Mouse (Mus musculus) spleen, adult 12 weeks (tissue): ENCODE data around the gene Phc1.
A peak's percentile ranks its signal among the peaks of the same experiment; 100 is the strongest.
"Not testable (repeated sequence)": the region's sequence is repeated elsewhere in the genome, so short reads cannot be mapped to it uniquely, and the experiment has no call there.

ENCODE experiments used
- DNase-seq: peaks from one replicate; pipeline ENCODE4 v3.0.0; 2022; ENCODE audit warnings: low spot score

Gene Phc1

DNA sequence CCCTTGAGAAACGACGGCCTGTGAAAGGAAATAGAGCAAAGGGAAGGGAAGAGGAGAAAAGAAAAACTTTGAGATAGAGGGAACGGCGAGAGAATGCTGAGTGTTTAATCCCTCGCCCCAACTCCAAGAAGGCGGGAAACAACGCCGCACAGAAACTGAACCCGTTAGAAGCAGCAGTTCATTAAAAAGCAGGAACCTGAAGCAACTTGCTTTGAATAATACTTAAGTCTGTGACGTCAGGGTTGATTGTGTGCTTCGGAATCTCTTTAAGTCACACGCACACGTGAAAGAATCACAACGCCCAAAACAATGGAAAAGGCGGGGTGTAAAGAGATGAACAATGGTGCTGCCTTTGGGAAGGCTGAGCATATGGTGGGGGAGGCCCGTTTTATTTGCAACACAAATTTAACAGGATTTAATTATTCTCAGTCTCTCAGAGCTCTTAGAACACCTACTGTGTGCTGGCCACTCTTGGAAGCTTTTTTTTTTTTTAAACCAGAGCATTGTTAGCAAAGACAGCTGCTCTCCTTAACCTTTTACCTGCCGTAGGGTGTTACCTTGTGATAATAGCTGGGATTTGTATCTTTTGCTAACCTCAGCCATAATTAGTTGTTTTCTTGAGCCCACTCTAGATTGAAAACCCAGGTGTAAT, at the start of gene Phc1:
Gene Phc1 (minus strand): TSS at position 213 of the 652 bp plus-strand sequence.
- DNase-seq, result no peak

DNA sequence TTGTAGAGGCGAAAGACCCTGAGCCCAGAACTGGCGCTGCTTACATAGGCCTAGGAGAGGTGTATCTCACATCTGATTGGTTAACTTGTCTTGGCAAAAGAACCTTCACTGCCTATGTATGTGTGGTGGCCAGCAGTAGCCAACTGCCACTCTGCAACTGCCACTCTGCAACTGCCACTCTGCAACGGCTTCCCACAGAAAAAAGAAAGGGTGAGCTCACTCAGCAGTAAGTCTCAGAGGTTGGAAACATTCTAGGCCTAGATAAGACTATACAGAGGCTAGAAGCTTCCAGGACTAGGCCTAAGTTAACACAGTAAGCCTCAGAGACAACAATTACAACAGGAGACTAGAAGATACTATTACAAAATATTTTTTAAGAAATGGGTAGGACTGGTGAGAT, 49.6 kb upstream of the Phc1 start:
- DNase-seq, result not testable (repeated sequence)

DNA sequence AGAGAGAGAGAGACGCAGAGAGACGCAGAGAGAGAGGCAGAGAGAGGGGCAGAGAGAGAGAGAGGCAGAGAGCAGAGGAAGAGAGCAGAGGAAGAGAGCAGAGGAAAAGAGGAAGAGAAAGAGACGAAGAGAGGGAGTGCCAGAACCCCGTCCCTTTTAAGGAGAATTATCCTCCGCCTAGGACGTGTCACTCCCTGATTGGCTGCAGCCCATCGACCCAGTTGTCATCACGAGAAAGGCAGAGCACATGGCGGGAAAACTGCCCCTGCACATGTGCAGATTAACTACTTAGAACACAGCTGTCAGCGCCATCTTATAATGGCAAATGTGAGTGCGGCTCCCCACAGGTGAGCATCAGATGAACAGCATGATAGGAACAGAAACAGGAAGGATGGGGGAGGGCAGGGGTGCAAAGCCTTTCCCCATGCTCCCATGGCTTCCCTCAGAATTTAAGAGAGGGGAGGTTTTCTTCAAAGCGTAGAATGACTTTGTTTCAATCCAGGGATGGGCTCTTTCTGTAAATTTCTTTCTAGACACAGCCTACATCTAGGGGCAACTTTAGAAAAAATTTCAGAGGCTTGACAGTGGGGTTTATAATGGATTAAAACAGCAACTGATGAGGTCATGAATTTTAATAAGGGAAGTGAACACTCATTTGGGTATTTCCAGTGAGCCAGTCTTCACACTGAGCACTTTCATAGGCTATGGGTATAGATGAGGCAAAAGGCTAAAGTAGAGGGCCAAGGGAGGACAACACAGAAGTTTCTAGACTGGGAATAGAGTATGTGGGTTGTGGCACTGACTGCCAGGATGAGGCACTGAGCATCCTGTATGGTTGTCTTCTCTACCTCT, 47.0 kb upstream of the Phc1 start:
- not testable (repeated sequence) for DNase-seq

DNA sequence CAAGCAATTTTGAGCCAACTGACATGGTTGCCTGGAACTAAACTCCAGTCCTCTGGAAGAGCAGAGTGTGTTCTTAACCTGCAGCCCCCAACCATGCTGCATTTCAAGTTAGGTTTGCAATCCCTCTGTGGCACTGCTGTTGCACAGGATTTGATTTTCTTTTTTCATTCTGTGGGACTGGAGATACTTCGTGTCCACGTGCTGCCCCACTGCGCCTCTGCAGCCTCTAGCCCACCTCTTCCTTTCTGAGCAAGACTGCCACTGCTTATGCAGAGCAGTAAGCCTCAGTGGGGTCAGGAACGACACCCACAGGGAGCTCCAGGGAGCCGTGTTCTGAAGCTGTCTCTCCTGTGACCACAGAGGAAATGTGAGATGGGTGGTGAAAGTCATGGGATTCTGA, 45.4 kb upstream of the Phc1 start:
- no peak for DNase-seq

DNA sequence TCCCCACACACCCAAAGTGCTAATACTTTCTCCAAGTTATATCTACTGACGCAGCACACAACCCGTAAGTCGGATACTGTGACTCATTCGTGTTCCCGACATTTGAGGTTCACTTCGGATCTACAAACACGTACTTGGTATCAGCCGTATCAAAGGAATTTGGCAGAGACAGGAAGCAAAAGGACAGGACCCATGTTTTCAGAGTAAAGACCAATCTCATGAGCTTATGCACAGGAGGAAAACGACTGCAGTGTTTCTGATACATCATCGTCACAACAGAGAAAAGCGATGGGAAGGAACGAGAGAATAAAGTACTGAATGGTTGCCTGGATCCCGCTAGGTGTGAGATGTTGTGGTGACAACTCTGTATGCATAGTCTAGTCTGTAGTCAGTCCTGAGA, 44.5 kb upstream of the Phc1 start:
- DNase-seq, result no peak

DNA sequence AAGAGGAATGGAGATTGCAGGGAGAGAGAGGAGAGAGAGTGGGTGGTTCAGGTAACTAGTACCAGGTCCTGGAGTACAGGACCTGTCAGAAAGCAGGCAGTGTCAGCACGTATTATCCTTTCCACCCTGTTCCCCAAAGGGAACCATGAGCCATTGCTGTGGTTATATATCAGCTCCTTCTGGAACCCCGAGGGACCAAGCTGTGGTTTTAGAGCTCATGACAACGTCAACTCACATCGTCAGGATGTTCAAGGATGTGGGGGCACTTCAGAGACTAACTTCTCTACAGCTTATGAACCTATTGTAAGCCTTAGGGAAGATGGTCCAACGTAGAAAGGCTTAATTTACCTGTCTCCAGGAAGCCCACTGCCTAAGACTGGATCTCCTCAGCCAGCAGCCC, 42.9 kb upstream of the Phc1 start:
- DNase-seq, result no peak

DNA sequence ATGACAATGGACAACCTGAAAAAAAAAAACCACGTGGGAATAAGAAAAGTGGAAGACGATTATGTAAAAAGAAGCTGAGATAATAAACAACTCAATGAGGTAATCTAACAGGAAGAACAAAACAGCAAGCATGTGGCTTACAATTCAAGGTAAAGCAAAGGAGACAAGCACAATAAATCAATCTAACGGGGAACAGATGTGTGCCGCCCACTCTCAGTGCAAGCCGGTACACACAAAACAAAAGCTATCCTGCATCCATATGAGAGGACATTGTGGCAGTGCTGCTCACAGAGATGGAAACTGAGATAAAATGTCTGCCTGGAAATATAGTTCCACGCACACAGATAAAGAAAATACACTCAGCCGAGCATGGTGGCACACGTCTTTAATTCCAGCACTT, 41.7 kb upstream of the Phc1 start:
- no peak for DNase-seq

DNA sequence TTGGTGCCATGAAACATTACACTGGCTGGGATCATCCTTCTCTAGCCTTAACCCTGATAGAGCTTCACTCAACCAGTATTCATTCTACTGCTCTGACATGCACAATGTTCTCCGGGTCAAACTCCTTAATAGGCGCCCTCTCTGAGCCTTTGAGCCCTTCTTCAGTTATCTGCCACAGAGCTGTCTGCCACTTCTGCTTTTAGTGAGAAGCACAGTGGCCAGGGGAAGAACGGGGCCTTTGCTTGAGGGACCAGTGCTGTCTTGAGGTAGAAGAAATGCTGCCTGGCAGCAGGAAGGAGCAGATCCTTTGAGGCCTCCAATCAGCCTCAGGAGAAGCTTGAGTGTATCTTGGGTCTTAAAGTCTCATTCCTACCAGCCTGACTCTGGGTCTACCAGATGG, 27.9 kb upstream of the Phc1 start:
- no peak for DNase-seq

DNA sequence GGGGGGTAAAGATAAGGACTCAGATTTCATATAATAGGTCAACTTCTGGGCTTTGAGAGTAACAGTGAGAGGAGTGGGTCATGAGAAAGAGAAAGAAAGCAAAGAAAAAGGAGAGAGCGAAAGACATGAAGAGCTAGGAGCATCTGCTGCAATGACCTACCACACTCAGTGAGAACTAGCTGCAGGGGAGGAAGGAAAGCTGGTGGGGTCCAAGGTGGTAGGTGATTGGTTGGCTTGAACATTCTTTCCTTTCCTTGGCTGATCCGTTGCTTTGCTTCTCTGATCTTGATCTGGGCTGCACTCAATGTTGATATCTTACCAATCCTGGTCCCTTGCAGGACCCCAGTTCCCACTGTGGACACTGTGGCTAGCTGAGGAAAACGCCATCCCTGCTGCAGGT, 26.6 kb upstream of the Phc1 start:
- no peak for DNase-seq

DNA sequence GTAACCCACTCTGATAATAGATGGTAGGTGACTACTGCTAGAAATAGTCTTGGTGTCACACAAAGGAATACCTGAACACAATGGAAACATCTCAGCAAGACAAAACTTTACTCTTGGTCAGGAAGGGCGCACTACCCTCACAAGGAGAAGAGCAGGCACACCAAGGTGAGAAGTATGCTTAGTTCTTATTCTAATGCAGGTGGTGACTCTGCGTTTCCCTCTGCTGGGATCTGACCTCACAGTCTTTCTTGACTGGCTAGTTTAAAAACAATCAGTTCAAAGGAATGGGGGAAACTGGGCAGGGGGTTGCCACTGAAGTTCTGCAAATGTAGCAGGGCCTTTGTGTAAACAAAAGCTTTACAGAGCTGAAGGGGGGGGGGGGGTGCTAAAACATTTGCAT, 25.9 kb upstream of the Phc1 start:
- DNase-seq, result no peak

DNA sequence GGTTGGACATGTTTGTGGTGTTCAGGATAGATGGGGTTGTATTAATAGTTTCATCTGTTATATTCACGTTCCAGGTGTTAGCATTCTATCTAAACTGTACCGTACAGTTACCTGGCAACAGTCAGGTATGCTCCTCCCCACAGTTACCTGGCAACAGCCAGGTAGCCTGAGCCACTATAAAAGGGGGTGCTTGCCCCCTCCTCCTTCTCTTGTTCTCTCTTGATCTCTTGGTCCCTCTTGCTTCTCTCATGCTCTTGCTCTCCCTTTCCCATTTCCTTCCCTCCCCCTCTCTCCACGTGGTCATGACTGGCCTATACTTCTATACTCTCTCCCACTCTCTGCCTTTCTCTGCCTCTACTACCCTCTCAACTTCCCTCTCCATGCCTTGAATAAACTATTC, 25.3 kb upstream of the Phc1 start:
- DNase-seq, result no peak

DNA sequence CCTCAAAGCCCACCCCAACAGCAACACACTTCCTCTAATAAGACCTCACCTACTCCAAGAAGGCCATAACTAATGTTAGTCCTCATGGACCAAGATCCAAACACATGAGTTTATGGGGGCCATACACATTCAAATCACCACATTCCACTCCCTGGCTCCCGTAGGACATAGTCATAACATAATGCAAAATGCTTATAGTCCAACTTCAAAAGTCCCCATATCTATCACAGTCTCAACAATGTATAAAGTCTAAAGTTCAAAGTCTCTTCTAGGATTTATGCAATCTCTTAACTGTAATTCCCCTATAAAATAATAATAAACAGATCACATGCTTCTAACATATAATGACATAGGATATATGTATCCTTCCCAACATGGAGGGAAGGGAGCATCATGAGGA, 16.7 kb upstream of the Phc1 start:
- DNase-seq, result no peak

DNA sequence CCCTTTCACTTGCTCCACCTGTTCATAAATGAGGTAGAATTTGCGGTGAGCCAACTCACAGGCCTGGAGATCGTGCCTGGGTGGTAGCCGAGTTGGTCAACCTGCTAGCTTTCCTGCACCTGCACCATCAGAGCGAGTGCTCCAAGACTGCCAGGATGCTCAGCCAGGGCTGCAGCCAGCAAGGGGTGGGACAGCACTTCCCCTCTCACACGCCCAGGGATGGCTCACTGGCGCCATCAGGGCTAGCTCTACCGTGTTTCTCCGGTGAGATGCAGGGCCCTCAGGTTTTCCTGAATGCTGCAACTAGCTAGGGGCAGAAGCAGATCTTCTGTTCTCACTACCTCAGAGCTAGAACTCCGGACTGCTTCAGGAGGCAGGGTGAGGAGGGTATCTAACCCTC, 15.5 kb upstream of the Phc1 start:
- no peak for DNase-seq

DNA sequence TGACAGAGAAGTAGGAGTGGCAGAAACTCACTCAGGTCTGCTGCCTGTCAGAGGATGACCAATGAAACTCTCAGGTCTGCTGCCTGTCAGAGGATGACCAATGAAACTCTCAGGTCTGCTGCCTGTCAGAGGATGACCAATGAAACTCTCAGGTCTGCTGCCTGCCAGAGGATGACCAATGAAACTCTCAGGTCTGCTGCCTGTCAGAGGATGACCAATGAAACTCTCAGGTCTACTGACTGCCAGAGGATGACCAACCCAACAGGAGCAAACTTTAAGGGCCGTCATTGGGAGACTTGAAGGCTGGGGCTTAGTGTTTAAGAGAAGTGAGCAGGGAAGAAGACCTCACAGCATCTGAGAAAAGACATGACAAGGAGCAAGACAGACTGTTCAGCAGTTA, 7.0 kb upstream of the Phc1 start:
- not testable (repeated sequence) for DNase-seq

DNA sequence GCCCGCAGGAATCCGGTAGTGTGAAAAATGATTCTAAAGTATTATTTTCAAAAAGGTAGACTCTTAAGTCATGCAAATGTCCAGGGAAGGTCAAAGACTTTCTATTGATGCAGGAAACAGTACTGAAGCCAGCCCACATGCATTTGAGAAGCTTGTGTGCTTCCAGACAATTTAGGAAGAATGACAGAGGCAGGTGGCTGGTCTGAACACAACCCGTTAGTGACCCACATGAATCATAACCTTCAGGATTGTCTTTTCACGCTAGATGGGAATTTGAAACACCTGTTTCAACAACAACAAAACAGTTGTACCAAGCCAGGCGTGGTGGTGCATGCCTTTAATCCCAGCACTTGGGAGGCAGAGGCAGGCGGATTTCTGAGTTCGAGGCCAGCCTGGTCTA, 6.0 kb upstream of the Phc1 start:
- DNase-seq, result no peak

DNA sequence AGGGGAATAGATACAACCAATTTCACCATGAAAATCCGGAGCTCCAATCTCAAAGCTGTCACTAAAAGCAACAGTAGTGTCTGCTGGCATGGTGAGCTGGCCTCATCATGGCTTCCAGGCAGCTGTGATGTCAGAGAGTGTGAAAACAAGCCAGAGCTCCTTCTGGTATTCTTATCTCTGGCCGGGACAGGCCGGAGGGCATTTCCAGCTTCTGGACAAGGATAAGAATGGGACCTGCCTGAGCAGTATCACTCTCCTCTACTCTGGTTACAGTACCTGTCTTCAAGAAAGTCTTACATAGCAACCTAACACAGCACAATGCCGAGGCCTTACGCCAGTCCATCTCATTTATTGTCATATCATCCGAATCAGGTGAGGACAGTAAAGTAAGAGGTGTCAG, 5.4 kb upstream of the Phc1 start:
- no peak for DNase-seq

DNA sequence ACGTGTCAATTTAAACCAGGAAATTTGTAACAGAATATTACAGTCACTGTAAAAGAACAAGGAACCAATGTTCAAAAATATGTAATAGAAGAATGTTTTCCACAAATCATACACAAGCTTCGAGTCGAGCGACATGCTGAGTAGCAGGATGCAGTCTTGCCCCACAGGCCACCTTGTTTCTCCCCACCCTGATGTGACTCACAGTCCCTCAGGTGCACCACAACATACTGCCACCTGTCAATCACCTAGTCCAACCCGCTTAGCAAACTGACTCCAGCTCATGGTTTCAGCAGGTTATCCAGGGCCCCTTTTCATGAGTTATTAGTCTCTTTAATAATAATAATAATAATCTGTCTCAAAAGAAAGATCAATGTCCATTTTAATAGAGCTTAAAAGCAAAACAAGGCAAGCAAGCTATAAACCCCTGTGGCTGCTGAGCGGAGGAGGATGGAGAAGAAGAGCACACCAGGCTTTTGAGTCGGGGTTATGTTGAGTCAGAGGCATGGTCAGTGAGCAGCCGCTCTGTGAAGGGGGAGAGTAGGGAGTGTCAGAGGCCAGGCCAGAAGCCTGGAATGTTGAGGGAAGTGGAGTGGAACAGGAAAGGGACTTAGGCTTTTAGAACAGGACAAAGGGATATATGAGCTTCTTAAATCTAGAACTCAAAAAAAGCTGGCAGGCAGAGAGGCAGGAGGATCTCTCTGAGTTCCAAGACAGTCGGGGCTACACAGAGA, 4.2 kb upstream of the Phc1 start:
- DNase-seq, result no peak

DNA sequence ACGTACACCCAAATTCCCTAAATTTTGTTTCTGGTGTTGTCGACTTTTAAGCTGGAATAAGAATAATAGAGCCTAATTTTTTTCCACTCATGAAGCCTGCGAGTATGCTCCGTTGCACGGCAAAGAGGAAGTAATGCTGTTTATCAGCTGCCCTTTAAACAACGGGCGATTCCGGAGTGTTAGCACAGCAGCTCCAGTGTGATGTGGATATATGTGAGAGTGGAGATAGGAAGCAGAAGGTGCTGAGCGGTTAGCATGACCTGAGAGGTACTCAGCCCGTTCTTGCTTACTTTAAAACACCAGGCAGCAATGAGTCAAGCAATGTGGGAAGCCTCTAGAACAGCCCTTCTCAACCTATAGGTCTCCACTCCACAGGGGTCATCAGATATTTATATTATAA, 3.4 kb upstream of the Phc1 start:
- no peak for DNase-seq

DNA sequence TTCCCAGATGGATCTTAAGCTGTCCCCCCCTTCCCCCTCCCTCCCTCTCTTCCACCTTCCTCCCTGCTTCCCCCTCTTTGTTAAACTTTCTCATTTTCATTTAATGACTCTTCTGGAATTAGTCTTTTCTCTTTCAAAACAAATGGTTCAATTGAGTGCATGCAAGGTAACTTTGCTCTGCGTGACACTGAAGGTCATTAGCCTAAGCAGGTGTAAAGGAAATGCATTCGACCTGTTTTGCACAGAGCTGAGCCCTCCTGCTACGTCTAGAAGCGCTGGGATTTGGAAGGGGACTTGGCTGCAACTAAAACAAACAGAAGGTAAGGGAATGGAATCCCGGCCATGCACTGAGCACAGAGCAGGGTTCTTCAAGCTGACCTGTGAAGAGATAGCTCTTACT, 1.8 kb upstream of the Phc1 start:
- no peak for DNase-seq

DNA sequence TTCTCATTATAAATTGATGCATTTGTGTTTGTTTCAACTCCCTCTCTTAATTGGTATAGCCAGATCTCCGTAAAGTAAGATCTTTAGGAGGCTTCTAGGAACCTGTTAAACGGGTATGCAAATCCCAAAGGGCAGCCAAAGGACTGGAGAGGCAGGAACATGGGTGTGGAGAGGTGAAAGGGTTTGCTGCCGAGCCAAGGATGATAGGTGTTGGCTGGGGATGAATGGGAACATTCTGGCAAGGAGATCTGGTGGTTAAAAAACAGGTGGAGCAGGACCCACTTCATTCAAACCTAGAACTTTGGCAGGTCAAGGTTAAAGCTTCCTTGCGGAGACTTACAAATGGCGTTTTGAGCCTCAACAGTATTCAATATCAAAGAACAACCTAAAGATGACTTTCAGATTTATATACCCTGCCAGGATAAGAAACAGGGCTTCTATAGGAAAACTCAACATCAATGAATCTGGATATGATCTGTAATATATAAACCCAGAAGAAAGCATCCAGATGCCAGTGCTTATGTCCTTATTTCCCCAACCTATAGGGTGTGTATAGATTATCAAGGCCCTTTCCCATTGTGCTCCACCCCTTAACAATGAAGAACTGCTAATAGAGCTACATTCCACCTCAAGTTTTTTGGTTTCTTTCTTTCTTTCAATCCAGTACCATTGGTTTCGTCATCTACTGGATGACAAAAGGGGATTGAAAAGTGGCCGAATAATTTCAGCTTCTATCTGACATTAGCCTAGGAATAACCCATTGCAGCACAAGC, 863 bp upstream of the Phc1 start:
- no peak for DNase-seq

DNA sequence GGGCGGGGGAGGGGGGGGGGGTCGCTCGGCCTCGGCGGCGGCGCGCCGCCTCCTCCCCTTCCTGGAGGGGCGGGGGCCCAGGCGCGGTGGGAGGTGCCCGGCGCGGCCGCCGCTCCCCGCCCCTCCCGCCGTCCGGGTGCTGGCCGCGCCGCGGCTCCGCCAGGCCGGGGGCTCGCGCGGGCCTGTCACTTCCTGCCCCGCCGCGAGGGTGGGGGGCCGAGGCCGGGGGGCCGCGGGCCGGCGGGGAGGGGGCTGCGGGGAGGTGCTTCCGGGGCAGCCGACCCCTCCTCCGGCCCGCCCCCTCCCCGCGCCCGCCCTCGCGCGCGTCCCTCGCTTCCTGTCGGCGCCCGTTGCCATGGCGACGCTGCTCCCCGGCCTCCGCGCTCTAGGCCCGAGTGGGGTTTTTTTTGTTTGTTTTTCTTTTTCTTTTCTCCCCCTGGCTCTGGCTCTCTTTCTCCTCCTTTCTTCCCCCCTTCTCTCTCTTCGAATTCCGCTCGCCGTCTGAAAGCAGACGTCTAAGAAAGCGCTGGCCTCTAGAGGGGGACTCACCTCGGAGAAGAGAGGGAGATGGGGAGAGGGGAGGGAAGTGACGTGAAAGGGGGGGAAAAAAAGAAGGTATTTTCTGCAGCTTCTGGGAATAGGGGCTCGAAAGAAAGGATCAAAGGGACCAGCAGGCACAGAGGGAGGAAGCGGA, 566 bp downstream of the Phc1 start:
- DNase-seq, result peak; percentile 60
